Mouse (Mus musculus) right cerebral cortex, postnatal 25 days (tissue): ENCODE data around the gene Primpol.

Experiments used
- DNase-seq: peaks from one replicate; pipeline ENCODE4 v3.0.0; 2022

Primpol gene

DNA sequence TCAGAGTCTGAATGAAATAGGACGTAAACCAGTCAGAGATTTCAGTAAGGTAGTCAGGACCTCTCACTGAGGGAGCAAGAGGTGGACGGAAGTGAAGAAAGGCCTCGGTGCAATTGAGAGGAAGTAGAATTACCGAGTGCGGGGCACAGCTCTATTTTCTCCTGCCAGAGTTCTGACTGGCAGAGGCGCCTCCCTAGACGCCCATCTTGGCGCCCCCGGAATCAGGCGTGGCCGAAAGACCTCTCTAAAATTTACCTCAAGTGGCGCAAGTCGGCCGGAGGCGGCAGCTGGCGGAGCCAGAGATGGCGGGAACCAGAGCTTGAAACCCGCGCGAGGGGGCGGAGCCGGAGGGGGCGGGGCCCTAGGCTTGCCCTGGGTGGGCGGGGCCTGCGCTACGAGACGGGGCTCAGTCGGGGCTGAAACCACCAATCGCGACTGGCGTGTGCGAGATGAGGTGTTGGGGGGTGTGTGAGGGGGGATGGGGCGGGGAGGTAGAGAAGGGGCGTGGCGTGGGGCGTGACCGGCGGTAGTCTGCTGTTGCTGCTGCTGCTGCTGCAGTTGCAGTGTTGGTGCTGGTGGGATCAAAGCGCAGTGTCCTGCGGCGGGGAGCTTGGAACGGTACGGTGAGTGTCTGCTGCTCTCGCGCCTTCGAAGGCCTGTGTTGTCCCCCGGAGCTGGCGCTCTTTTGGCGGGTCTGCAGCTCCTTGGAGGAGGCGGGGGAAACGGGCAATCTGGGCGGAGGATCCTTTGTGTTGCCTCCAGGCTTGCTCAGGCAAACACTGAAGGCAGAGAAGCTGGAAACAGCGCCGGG, at the start of gene Primpol, which contains the start of gene Casp3:
Primpol (minus strand) TSS at position 334 of the 811 bp plus-strand sequence.
Casp3 (plus strand) TSS at position 413 of the 811 bp plus-strand sequence.
- peak; percentile 89 for DNase-seq

- DNase-seq: no peak
These were observed 38.9 kb upstream of the Primpol start for GRCm38 (mm10) chr8:46655919-46656318.

DNA sequence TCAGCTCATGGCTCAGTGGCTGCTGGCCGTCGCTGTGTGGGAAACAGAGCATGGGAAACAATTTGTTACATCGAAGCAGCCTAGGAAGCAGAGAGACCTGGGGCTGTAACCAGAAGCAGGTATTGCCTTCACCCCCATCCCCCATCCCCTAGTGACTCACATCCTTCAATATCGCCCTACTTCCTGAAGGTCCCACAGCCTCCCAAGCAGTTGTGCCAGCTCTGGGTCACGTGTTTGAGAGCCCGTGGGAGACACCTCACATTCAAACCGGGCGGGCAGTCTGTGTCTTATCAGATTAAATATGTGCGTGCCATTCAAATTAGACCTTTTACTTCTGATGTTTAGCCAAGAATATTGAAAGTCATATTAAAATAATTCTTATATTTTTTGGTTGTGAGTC, 34.9 kb upstream of the Primpol start:
- no peak for DNase-seq

- DNase-seq: no peak
These were observed 31.4 kb upstream of the Primpol start for GRCm38 (mm10) chr8:46648421-46648820.

GRCm38 (mm10) chr8:46641272-46641671, 24.3 kb upstream of the Primpol start:
- no peak for DNase-seq

DNA sequence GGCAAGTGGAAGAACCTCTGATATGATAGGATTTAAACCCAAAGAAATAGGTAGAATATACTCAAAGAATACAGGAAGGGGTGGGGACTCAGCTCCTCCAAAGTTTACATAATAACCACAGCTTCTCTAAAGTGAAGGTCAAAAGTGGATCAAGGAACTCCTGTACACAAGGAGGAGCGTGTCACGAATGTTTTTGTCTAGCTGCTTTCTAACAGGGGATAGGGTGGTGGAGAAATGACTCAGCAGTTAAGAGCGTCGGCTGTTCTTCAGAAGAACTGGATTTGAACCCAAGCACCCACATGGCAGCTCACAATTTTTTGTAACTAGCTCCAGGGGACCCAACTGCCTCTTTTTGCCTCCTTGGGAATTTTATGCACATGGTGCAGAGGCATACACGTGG, 22.8 kb upstream of the Primpol start:
- DNase-seq: no peak

GRCm38 (mm10) chr8:46639010-46639571, 22.1 kb upstream of the Primpol start:
- DNase-seq: no peak

DNA sequence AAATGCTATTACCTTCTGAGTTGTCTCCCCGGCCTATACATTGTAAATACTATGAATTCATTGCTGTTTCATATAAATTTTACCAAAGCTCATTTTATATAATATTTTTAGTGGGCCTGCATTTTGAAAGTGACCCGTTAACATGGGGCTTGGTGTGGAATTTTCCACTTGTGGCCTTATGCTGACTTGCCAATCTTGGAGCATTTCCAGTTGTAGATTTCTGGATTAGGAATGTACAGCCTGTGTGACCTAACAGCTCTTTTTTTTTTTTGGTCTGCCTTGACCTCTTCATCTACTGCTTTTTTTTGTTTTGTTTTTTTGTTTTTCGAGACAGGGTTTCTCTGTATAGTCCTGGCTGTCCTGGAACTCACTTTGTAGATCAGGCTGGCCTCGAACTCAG, 13.9 kb upstream of the Primpol start:
- DNase-seq: no peak

GRCm38 (mm10) chr8:46630422-46630821, 13.4 kb upstream of the Primpol start:
- DNase-seq: no peak

GRCm38 (mm10) chr8:46628645-46629044, 11.6 kb upstream of the Primpol start:
- DNase-seq: no peak

DNA sequence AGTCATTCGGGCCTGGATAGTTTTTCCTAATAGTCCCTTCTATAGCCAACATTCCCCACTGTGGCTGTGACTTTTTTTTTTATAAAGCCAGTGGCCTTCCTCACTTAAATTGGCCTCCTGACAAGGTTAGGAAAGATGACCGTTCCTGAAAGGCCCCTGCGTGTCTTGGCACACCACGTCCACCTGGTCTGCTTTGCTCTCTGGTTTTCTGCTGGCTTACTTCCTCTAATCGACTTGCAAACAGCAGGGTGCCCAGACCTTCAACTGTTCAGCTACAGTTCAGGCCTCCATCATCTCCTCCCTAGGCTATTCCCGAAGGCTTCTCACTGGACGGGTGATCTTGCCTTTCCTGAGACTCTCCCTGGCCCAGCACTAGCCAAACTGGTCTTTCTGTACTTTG, 10.9 kb upstream of the Primpol start:
- no peak for DNase-seq

- no peak for DNase-seq
These were observed 9.6 kb upstream of the Primpol start for GRCm38 (mm10) chr8:46626642-46627041.

- DNase-seq: no peak
These were observed 8.2 kb upstream of the Primpol start for GRCm38 (mm10) chr8:46625166-46625565.

DNA sequence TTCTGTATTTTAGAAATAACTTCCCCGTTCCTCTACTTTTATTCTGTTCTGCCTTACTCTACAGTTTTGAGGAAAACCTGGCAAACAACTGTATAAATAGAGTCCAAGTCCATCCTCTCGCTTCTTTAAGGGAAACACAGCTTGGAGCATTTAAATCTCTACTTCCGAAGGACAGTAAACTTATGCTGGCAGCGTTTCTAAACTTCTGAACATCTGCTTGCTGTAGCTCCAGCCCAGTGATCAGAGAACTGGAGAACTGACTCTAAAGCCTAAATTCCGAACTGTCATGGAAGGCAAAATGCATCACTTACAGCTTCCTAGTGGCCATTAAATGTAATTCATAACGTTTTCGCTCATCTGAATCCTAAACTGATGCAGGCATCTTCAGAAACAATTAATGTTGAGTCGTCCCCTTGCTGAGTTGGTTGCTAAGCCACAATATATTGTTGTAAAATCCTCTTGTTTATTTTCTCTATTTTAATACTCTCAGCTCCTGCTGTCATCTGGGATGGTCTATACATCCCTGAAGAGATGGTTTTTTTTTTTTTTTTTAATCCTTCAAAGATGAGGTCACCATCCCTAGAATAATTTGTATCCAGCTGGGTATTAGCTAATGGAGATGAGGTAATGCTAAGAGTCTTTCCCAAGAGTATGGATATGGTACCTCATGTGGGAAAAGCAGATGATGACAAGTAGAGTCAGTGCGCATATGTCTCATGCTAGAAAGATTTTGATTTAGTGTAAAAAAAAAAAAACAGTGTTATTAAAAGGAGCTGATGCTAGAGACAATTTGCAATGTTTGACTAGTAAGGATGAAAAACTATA, 5.6 kb upstream of the Primpol start:
- DNase-seq: no peak

- no peak for DNase-seq
These were observed 1.8 kb upstream of the Primpol start for GRCm38 (mm10) chr8:46618639-46619320.

- DNase-seq: no peak
These were observed 943 bp upstream of the Primpol start for GRCm38 (mm10) chr8:46617690-46618620.

- DNase-seq: no peak
These were observed 1.1 kb downstream of the Primpol start for GRCm38 (mm10) chr8:46615936-46616335.

GRCm38 (mm10) chr8:46613377-46613776, 3.6 kb downstream of the Primpol start:
- DNase-seq: no peak

DNA sequence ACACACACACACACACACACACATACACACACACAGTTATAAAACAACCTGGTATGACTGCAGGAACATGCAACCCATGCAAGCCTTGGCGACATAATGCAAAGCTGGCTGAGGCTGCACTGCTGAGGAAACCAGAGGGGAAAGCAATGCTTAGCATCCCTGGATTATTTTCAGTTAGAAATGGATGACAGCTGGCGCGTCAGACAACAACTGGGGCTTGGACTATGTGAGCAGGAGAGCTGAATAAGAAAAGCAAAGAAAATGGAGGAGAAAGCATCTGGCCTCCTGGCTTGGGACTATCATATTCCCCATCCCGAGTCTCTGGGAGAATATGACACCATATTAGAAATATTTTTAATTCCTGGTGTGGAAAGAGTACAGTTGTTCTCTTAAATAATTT, 4.1 kb downstream of the Primpol start:
- no peak for DNase-seq

GRCm38 (mm10) chr8:46611557-46611956, 5.5 kb downstream of the Primpol start:
- DNase-seq: no peak

- no peak for DNase-seq
These were observed 10.1 kb downstream of the Primpol start for GRCm38 (mm10) chr8:46606930-46607329.

DNA sequence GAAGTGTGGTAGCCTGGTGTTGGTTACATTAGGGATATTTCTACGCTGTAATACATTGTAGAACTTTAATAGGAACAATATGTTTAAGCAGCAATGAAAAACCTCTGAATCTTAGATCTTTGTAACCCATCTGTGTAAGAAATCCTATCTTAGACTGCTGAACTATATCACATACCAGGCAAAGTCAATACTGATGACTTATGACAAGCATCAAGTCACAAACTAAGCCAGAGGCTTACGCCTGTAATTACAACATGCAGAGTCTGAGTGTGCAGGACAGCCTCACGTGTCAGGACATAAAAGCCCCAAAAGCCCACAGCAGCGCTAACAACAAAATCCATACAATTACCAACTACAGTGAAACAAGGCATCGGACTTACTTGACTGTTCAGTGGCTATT, 13.4 kb downstream of the Primpol start:
- no peak for DNase-seq
